Mouse (Mus musculus): ENCODE data around the gene Clip1. TPM values are rescaled to one million over a fixed set of nuclear protein-coding genes. Genes with fewer than 3 reads are reported as not detected.

Clip1 gene
- polyA plus RNA-seq, 1 experiment from 2014 or later = 70.7 TPM

- peaks cover 3% of the 10 kb centered on the region; the same call in 1 of the 2 replicates for H3K36me3 ChIP-seq (replicated peaks; ENCODE audit: control insufficient read depth, insufficient read depth)
- WGBS = 91% methylated on average over 9 of the region's 9 CpGs
- H3K9me3 ChIP-seq (ENCODE audit: control insufficient read depth, low read length) = no peaks in the 10 kb centered on the region
- H3K9ac ChIP-seq = no peak overlapping the region
- H3K27me3 ChIP-seq (ENCODE audit: control insufficient read depth, insufficient read depth, low read length) = no peaks in the 10 kb centered on the region
- no peak for ATAC-seq (ENCODE audit: low FRiP score)
- DNase-seq (ENCODE audit: low spot score) = no peak
- no peak overlapping the region for H3K27ac ChIP-seq
- H3K4me1 ChIP-seq (replicated peaks; ENCODE audit: control insufficient read depth, insufficient read depth, low read length) = peaks cover 25% of the 10 kb centered on the region
- H3K4me3 ChIP-seq (replicated peaks; ENCODE audit: low read length) = no peak overlapping the region
- no peak overlapping the region for H3K4me2 ChIP-seq (replicated peaks)
Measured at GRCm38 (mm10) chr5:123675717-123676116, 8.7 kb downstream of the Clip1 start.

GRCm38 (mm10) chr5:123675221-123675620 is 9.2 kb downstream of the Clip1 start:
- Histone ChIP-seq H3K9me3 (ENCODE audit: control insufficient read depth, low read length) (no peaks in the 10 kb centered on the region), H3K4me1 (replicated peaks; ENCODE audit: control insufficient read depth, insufficient read depth, low read length) (peaks cover 25% of the 10 kb centered on the region), H3K4me3 (replicated peaks; ENCODE audit: low read length) (no peak overlapping the region), H3K4me2 (replicated peaks) (no peak overlapping the region), H3K9ac (no peak overlapping the region), H3K27me3 (ENCODE audit: control insufficient read depth, insufficient read depth, low read length) (no peaks in the 10 kb centered on the region), H3K36me3 (replicated peaks; ENCODE audit: control insufficient read depth, insufficient read depth) (peaks cover 3% of the 10 kb centered on the region; the same call in 1 of the 2 replicates), H3K27ac (no peak overlapping the region)
- ATAC-seq (ENCODE audit: low FRiP score) = no peak
- no peak for DNase-seq (ENCODE audit: low spot score)
- WGBS = 42% methylated on average over 3 of the region's 3 CpGs

- Histone ChIP-seq H3K36me3 (replicated peaks; ENCODE audit: control insufficient read depth, insufficient read depth) (no peaks in the 10 kb centered on the region; the same call in 1 of the 2 replicates), H3K9ac (no peak overlapping the region), H3K27me3 (ENCODE audit: control insufficient read depth, insufficient read depth, low read length) (no peaks in the 10 kb centered on the region), H3K4me3 (replicated peaks; ENCODE audit: low read length) (no peak overlapping the region), H3K27ac (no peak overlapping the region), H3K4me2 (replicated peaks) (no peak overlapping the region), H3K4me1 (replicated peaks; ENCODE audit: control insufficient read depth, insufficient read depth, low read length) (peaks cover 11% of the 10 kb centered on the region; the same call in 1 of the 2 replicates), H3K9me3 (ENCODE audit: control insufficient read depth, low read length) (no peaks in the 10 kb centered on the region)
- 51% methylated on average over 3 of the region's 3 CpGs for WGBS
- DNase-seq (ENCODE audit: low spot score) (no peak), ATAC-seq (ENCODE audit: low FRiP score) (no peak)
Measured at GRCm38 (mm10) chr5:123671473-123671820, 13.0 kb downstream of the Clip1 start.

- Histone ChIP-seq H3K27ac (peak overlapping the region; percentile 54; the same call in 1 of the 2 replicates), H3K4me2 (replicated peaks) (no peak overlapping the region), H3K9ac (no peak overlapping the region), H3K27me3 (ENCODE audit: control insufficient read depth, insufficient read depth, low read length) (no peaks in the 10 kb centered on the region), H3K4me3 (replicated peaks; ENCODE audit: low read length) (no peak overlapping the region), H3K36me3 (replicated peaks; ENCODE audit: control insufficient read depth, insufficient read depth) (no peaks in the 10 kb centered on the region; the same call in 1 of the 2 replicates), H3K9me3 (ENCODE audit: control insufficient read depth, low read length) (no peaks in the 10 kb centered on the region), H3K4me1 (replicated peaks; ENCODE audit: control insufficient read depth, insufficient read depth, low read length) (peaks cover 11% of the 10 kb centered on the region; the same call in 1 of the 2 replicates)
- WGBS = 43% methylated on average over 14 of the region's 14 CpGs
- ATAC-seq (ENCODE audit: low FRiP score) = no peak
- no peak for DNase-seq (ENCODE audit: low spot score)
Measured at GRCm38 (mm10) chr5:123670800-123671472, 13.5 kb downstream of the Clip1 start.

- ATAC-seq (ENCODE audit: low FRiP score) = no peak
- Histone ChIP-seq H3K4me3 (replicated peaks; ENCODE audit: low read length) (no peak overlapping the region), H3K9me3 (ENCODE audit: control insufficient read depth, low read length) (no peaks in the 10 kb centered on the region), H3K27me3 (ENCODE audit: control insufficient read depth, insufficient read depth, low read length) (no peaks in the 10 kb centered on the region), H3K9ac (no peak overlapping the region), H3K36me3 (replicated peaks; ENCODE audit: control insufficient read depth, insufficient read depth) (no peaks in the 10 kb centered on the region; the same call in 1 of the 2 replicates), H3K27ac (peak overlapping the region; percentile 54; the same call in 1 of the 2 replicates), H3K4me2 (replicated peaks) (no peak overlapping the region), H3K4me1 (replicated peaks; ENCODE audit: control insufficient read depth, insufficient read depth, low read length) (peaks cover 11% of the 10 kb centered on the region; the same call in 1 of the 2 replicates)
- DNase-seq (ENCODE audit: low spot score) = no peak
- WGBS = 80% methylated on average over 9 of the region's 9 CpGs
Measured at GRCm38 (mm10) chr5:123669991-123670799, 14.2 kb downstream of the Clip1 start.

GRCm38 (mm10) chr5:123667915-123668314 is 16.5 kb downstream of the Clip1 start:
- DNase-seq (ENCODE audit: low spot score) (no peak), ATAC-seq (ENCODE audit: low FRiP score) (no peak)
- Histone ChIP-seq H3K27me3 (ENCODE audit: control insufficient read depth, insufficient read depth, low read length) (no peaks in the 10 kb centered on the region), H3K9ac (no peak overlapping the region), H3K4me1 (replicated peaks; ENCODE audit: control insufficient read depth, insufficient read depth, low read length) (peaks cover 8% of the 10 kb centered on the region; the same call in 1 of the 2 replicates), H3K27ac (no peak overlapping the region), H3K4me2 (replicated peaks) (no peak overlapping the region), H3K4me3 (replicated peaks; ENCODE audit: low read length) (no peak overlapping the region), H3K36me3 (replicated peaks; ENCODE audit: control insufficient read depth, insufficient read depth) (no peaks in the 10 kb centered on the region), H3K9me3 (ENCODE audit: control insufficient read depth, low read length) (no peaks in the 10 kb centered on the region)
- 92% methylated on average over 12 of the region's 12 CpGs for WGBS

GRCm38 (mm10) chr5:123665956-123666355 is 18.5 kb downstream of the Clip1 start:
- WGBS = 86% methylated on average over 7 of the region's 7 CpGs
- H3K27ac ChIP-seq = no peak overlapping the region
- DNase-seq (ENCODE audit: low spot score) = no peak
- no peaks in the 10 kb centered on the region for H3K36me3 ChIP-seq (replicated peaks; ENCODE audit: control insufficient read depth, insufficient read depth)
- no peaks in the 10 kb centered on the region for H3K27me3 ChIP-seq (ENCODE audit: control insufficient read depth, insufficient read depth, low read length)
- no peak overlapping the region for H3K4me3 ChIP-seq (replicated peaks; ENCODE audit: low read length)
- no peak overlapping the region for H3K4me2 ChIP-seq (replicated peaks)
- no peaks in the 10 kb centered on the region for H3K9me3 ChIP-seq (ENCODE audit: control insufficient read depth, low read length)
- ATAC-seq (ENCODE audit: low FRiP score) = no peak
- no peak overlapping the region for H3K9ac ChIP-seq
- peaks cover 3% of the 10 kb centered on the region; the same call in 1 of the 2 replicates for H3K4me1 ChIP-seq (replicated peaks; ENCODE audit: control insufficient read depth, insufficient read depth, low read length)

- 83% methylated on average over 7 of the region's 7 CpGs for WGBS
- Histone ChIP-seq H3K4me3 (replicated peaks; ENCODE audit: low read length) (no peak overlapping the region), H3K4me1 (replicated peaks; ENCODE audit: control insufficient read depth, insufficient read depth, low read length) (no peaks in the 10 kb centered on the region), H3K36me3 (replicated peaks; ENCODE audit: control insufficient read depth, insufficient read depth) (no peaks in the 10 kb centered on the region), H3K27ac (no peak overlapping the region), H3K4me2 (replicated peaks) (no peak overlapping the region), H3K27me3 (ENCODE audit: control insufficient read depth, insufficient read depth, low read length) (no peaks in the 10 kb centered on the region), H3K9ac (no peak overlapping the region), H3K9me3 (ENCODE audit: control insufficient read depth, low read length) (no peaks in the 10 kb centered on the region)
- no peak for ATAC-seq (ENCODE audit: low FRiP score)
- no peak for DNase-seq (ENCODE audit: low spot score)
Measured at GRCm38 (mm10) chr5:123664329-123664728, 20.1 kb downstream of the Clip1 start.

GRCm38 (mm10) chr5:123662059-123662458 is 22.4 kb downstream of the Clip1 start:
- 67% methylated on average over 9 of the region's 9 CpGs for WGBS
- Histone ChIP-seq H3K27ac (no peak overlapping the region), H3K36me3 (replicated peaks; ENCODE audit: control insufficient read depth, insufficient read depth) (no peaks in the 10 kb centered on the region)

More at GRCm38 (mm10) chr5:123662059-123662458, 22.4 kb downstream of the Clip1 start:
- no peak overlapping the region for H3K4me3 ChIP-seq (replicated peaks; ENCODE audit: low read length)
- DNase-seq (ENCODE audit: low spot score) = no peak
- no peaks in the 10 kb centered on the region for H3K27me3 ChIP-seq (ENCODE audit: control insufficient read depth, insufficient read depth, low read length)
- H3K4me2 ChIP-seq (replicated peaks) = no peak overlapping the region
- ATAC-seq (ENCODE audit: low FRiP score) = no peak
- no peak overlapping the region for H3K9ac ChIP-seq
- H3K9me3 ChIP-seq (ENCODE audit: control insufficient read depth, low read length) = no peaks in the 10 kb centered on the region
- no peaks in the 10 kb centered on the region for H3K4me1 ChIP-seq (replicated peaks; ENCODE audit: control insufficient read depth, insufficient read depth, low read length)
